8 mouse cellular contexts compared by ENCODE assay signal in the genomic region with DNA sequence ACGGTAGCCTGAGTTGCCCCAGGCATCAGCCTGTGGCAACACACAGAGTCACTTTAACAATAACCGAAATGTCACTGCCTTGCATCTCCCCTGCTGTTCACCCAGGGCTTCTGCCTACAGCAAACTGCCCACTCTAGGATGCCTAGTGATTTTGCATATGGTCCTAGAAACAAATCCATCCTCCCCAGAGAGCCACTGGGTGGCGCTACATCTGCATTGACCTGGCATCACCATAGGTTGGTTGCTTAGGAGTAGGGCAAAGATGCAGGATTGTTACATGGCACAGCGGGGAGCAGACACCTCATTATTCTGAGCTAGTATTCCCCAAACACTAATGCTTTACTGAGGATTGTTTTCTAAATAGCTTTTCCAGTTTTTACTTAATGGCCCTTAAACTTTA.
DNase-seq lines count a peak whose midpoint lies in the region.

No protein-coding gene starts in this region.

- H3K36me3 ChIP-seq in embryonic facial prominence, embryonic 10.5 days (replicated peaks), result no peaks in the 10 kb centered on the region

- 52% methylated on average over 4 of the region's 4 CpGs for WGBS in embryonic facial prominence, embryonic 10.5 days

- peak; percentile 20 to 57 for DNase-seq in heart, adult 18-20 months
- DNase-seq in heart, adult 9 months (ENCODE audit: low spot score in 2 of 2), result no peak
- peak; percentile 10 for DNase-seq in thymus, postnatal 0 days (ENCODE audit: low spot score)
- no peak for DNase-seq in thymus, adult 18-20 months
- peak; percentile 15 for DNase-seq in embryonic facial prominence, embryonic 10.5 days (ENCODE audit: low spot score)
- DNase-seq in lung, postnatal 36 days, result peak; percentile 65
- no peak for DNase-seq in frontal cortex, adult 2 months (ENCODE audit: extremely low spot score in 1 of 2, low spot score in 1 of 2)
- DNase-seq in cerebellum, adult 11-12 months, result no peak

- no peak overlapping the region for H3K4me3 ChIP-seq in embryonic facial prominence, embryonic 10.5 days

- no peak overlapping the region for H3K27ac ChIP-seq in embryonic facial prominence, embryonic 10.5 days (replicated peaks)

- peaks cover 21% of the 10 kb centered on the region for H3K4me1 ChIP-seq in embryonic facial prominence, embryonic 10.5 days

- H3K9me3 ChIP-seq in embryonic facial prominence, embryonic 10.5 days, result no peaks in the 10 kb centered on the region

- no peaks in the 10 kb centered on the region; the same call in 1 of the 2 replicates for H3K27me3 ChIP-seq in embryonic facial prominence, embryonic 10.5 days (replicated peaks; ENCODE audit: low read depth, poor library complexity, severe bottlenecking)

Comparison
In these comparisons a context has a peak if more than half of its experiments do, and no peak if none do; other contexts are left out.
1. DNase-seq: peak in heart, adult 18-20 months (2 of 2), thymus, postnatal 0 days (single experiment), embryonic facial prominence, embryonic 10.5 days (single experiment) and lung, postnatal 36 days (single experiment); none in heart, adult 9 months (0 of 2), thymus, adult 18-20 months (0 of 2), frontal cortex, adult 2 months (0 of 2) and cerebellum, adult 11-12 months (single experiment).